Mouse (Mus musculus): ENCODE data around the gene Dtx1. TPM values are rescaled to one million over a fixed set of nuclear protein-coding genes. Genes with fewer than 3 reads are reported as not detected.

Gene Dtx1
- total and polyA plus RNA-seq, 3 experiments = 0.05 to 0.09 TPM; not detected in 1

DNA sequence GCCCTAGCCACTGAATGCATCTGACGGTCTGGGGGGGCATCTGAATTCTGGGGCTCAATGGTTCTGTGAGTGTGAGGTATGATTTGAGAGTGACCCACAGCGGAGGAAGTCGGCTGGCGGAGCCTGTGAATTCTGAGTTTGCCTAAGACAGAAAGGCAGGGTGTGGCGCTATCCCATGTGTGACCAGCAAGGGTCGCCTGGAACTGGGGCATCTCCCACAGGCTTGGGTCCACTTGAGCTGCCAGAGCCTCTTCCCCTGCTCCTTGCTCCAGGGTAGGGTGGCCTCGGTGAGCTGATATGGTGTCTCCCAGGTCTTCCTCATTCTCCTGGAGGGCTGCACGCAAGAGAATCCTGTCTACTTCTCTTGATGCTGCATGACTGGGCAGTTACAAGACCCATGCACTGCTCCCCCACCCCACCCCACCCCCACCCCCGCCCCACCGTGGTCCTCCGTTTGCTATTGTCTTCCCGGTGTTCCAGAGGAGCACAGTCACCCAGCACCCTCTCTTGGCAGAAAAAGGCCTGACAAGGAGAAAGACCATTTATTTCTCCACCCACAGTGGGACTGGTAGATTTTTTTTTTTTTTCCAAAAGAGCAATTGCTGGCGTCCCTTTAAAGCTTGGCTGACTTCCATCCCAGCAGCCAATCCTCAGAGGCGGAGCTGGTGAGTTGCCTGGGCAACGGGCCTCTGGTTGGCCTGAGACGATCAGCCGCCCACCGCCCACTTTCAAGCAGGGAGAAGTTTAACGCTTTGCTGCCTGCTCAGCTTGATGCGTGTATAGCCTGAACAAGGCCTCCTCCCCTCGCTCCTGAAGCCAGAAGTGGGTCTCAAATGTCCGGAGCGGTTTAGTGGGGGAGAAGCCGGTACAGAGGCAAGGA, 31.8 kb downstream of the Dtx1 start:
- TF ChIP-seq POLR2AphosphoS5 (IDR thresholded peaks at IDR 0.05; ENCODE audit: insufficient replicate concordance, low read depth, low read length) (no peak), GATA2 (IDR thresholded peaks at IDR 0.05; ENCODE audit: borderline replicate concordance, low read depth, low read length) (no peak)
- Histone ChIP-seq H3K4me3 (ENCODE audit: low read depth, low read length) (no peak overlapping the region; the same call in 1 of the 2 replicates), H3K36me3 (replicated peaks) (peaks cover 42% of the 10 kb centered on the region), H3K4me1 (ENCODE audit: insufficient read depth, low read depth, low read length) (peaks cover 72% of the 10 kb centered on the region), H3K27me3 (ENCODE audit: insufficient read depth, low read length) (peaks cover 28% of the 10 kb centered on the region), H3K9me3 (replicated peaks) (no peaks in the 10 kb centered on the region)
- ATAC-seq (ENCODE audit: extremely low read depth, insufficient number of reproducible peaks, low FRiP score, poor library complexity, severe bottlenecking) = 0 out of 2 replicates have a peak, but pooled peaks have one; percentile 12
- peak; percentile 91 for DNase-seq (ENCODE audit: low spot score)

DNA sequence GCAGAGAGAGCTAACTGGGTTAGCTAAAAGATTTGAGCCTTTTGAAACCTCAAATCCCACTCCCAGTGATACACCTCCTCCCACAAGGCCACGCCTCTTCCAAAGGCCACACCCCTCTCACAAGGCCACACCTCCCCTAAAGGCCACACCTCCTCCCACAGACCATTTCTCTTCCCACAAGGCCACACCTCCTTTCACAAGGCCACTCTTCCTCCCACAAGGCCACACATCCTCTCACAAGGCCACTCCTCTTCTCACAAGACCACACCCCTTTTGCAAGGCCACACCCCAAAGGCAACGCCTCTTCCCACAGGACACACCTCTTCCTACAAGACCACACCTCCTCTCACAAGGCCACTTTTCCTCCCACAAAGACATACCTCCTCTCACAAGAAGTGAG, 34.2 kb downstream of the Dtx1 start:
- no peaks in the 10 kb centered on the region for H3K9me3 ChIP-seq (replicated peaks)
- H3K4me1 ChIP-seq (ENCODE audit: insufficient read depth, low read depth, low read length) = peaks cover 59% of the 10 kb centered on the region
- peaks cover 34% of the 10 kb centered on the region for H3K27me3 ChIP-seq (ENCODE audit: insufficient read depth, low read length)
- H3K4me3 ChIP-seq (ENCODE audit: low read depth, low read length) = no peak overlapping the region
- no peak for DNase-seq (ENCODE audit: low spot score)
- peak; percentile 25; the same call in 1 of the 2 replicates for ATAC-seq (ENCODE audit: extremely low read depth, insufficient number of reproducible peaks, low FRiP score, poor library complexity, severe bottlenecking)
- peaks cover 54% of the 10 kb centered on the region for H3K36me3 ChIP-seq (replicated peaks)
- TF ChIP-seq POLR2AphosphoS5 (IDR thresholded peaks at IDR 0.05; ENCODE audit: insufficient replicate concordance, low read depth, low read length) (no peak), CTCF (IDR thresholded peaks at IDR 0.05; ENCODE audit: low read depth, low read length) (no peak), TAL1 (conservative IDR thresholded peaks at IDR 0.05; ENCODE audit: low read depth, low read length) (no peak), GATA1 (IDR thresholded peaks at IDR 0.05; ENCODE audit: borderline replicate concordance, low read length) (no peak), GATA2 (IDR thresholded peaks at IDR 0.05; ENCODE audit: borderline replicate concordance, low read depth, low read length) (no peak)

DNA sequence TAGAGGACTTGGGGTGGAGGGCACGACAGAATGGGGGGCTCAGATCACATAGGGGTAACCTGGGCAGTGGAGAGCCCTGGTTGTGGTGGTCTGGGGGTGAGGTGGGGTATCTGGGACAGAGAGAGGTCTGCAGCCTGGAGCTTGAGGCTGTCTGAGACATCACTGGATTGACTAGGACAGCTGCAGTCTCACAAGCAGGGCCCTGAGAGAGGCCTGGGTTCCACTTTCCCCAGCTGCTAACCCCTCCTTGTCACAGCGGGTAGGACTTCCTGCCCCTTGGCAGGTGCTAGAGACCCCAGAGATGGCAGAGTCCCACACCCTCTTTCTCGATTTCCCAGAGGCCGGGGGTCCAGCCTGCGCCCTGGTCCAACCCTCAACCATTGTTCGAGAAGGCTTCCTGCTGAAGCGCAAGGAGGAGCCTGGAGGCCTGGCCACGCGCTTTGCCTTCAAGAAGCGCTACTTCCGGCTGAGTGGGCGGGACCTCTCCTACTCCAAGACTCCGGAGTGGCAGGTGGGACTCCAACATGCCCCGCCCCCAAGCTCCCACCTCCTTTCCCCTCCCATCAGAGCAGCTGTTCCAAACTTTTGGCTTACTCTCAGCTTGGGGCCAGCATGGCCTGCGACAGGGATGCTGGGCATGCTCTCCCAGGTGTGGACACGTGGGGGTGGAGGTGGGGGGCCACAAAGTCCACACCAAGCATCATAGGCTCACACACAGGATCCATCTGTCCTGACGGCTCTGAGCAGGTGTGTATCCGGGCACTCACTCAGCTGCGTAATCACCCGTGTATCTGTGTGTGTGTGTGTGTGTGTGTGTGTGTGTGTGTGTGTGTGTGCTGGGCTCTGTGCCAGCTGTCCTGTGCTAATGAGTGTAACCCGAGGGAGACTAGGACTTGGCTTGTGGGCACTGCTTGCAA, 37.2 kb downstream of the Dtx1 start:
- DNase-seq (ENCODE audit: low spot score) = no peak
- TF ChIP-seq CTCF (IDR thresholded peaks at IDR 0.05; ENCODE audit: low read depth, low read length) = no peak
- no peak for TF ChIP-seq POLR2AphosphoS5 (IDR thresholded peaks at IDR 0.05; ENCODE audit: insufficient replicate concordance, low read depth, low read length)
- no peak for TF ChIP-seq TAL1 (conservative IDR thresholded peaks at IDR 0.05; ENCODE audit: low read depth, low read length)
- no peak for TF ChIP-seq GATA1 (IDR thresholded peaks at IDR 0.05; ENCODE audit: borderline replicate concordance, low read length)
- no peak for TF ChIP-seq GATA2 (IDR thresholded peaks at IDR 0.05; ENCODE audit: borderline replicate concordance, low read depth, low read length)
- Histone ChIP-seq H3K9me3 (replicated peaks) (no peaks in the 10 kb centered on the region), H3K4me1 (ENCODE audit: insufficient read depth, low read depth, low read length) (peaks cover 46% of the 10 kb centered on the region), H3K4me3 (ENCODE audit: low read depth, low read length) (no peak overlapping the region), H3K27me3 (ENCODE audit: insufficient read depth, low read length) (peaks cover 25% of the 10 kb centered on the region; the same call in 1 of the 2 replicates), H3K36me3 (replicated peaks) (peaks cover 73% of the 10 kb centered on the region)
- no peak for ATAC-seq (ENCODE audit: extremely low read depth, insufficient number of reproducible peaks, low FRiP score, poor library complexity, severe bottlenecking)

DNA sequence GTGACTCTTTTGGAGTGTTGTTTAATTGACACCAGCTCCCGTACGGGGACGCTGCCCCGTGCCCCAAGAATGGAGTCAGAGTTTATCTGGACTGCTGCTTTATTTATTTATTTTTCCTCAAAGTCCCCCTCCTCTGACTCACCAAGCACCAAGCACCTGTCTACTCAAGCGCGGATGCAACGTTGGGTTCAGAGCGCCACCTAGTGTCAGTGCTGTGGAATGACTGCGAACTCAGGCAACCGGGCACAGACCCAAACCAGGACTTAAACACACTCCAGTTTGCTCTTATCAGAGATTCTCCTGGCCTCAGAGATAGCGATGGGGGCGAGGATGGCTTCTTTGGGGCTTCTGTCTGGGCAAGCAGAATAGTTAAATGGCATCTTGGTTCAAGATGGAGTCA, 38.1 kb downstream of the Dtx1 start:
- Histone ChIP-seq H3K4me1 (ENCODE audit: insufficient read depth, low read depth, low read length) (peaks cover 41% of the 10 kb centered on the region), H3K36me3 (replicated peaks) (peaks cover 72% of the 10 kb centered on the region), H3K4me3 (ENCODE audit: low read depth, low read length) (no peak overlapping the region), H3K27me3 (ENCODE audit: insufficient read depth, low read length) (peaks cover 21% of the 10 kb centered on the region; the same call in 1 of the 2 replicates), H3K9me3 (replicated peaks) (no peaks in the 10 kb centered on the region)
- peak; percentile 46; the same call in 1 of the 2 replicates for ATAC-seq (ENCODE audit: extremely low read depth, insufficient number of reproducible peaks, low FRiP score, poor library complexity, severe bottlenecking)
- TF ChIP-seq TAL1 (conservative IDR thresholded peaks at IDR 0.05; ENCODE audit: low read depth, low read length) (no peak), CTCF (IDR thresholded peaks at IDR 0.05; ENCODE audit: low read depth, low read length) (peak; percentile 85)
- peak; percentile 64 for DNase-seq (ENCODE audit: low spot score)

DNA sequence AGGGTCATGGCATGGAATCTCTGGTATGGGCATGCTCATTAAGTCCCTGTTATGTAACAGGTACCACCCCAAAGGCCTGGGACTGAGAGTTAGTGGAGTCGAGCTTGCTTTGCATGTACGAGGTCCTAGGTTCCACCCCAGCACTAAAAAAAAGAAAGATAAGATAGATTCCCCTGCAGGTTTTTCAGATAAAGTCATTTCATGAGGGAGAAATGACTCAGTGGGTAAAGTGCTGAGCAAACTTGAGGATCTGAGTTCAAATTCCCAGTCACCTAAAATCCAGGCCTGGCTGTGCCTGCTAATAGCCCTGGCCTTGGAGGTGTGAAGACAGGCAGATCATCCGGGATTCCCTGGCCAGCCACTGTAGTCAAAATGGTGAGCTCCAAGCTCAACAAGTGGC, 39.9 kb downstream of the Dtx1 start:
- ATAC-seq (ENCODE audit: extremely low read depth, insufficient number of reproducible peaks, low FRiP score, poor library complexity, severe bottlenecking) = no peak
- peaks cover 65% of the 10 kb centered on the region for H3K36me3 ChIP-seq (replicated peaks)
- no peaks in the 10 kb centered on the region for H3K9me3 ChIP-seq (replicated peaks)
- TF ChIP-seq POLR2AphosphoS5 (IDR thresholded peaks at IDR 0.05; ENCODE audit: insufficient replicate concordance, low read depth, low read length) (no peak), CTCF (IDR thresholded peaks at IDR 0.05; ENCODE audit: low read depth, low read length) (no peak), TAL1 (conservative IDR thresholded peaks at IDR 0.05; ENCODE audit: low read depth, low read length) (no peak), GATA2 (IDR thresholded peaks at IDR 0.05; ENCODE audit: borderline replicate concordance, low read depth, low read length) (no peak)
- H3K27me3 ChIP-seq (ENCODE audit: insufficient read depth, low read length) = peaks cover 25% of the 10 kb centered on the region; the same call in 1 of the 2 replicates
- peaks cover 28% of the 10 kb centered on the region for H3K4me1 ChIP-seq (ENCODE audit: insufficient read depth, low read depth, low read length)
- DNase-seq (ENCODE audit: low spot score) = no peak
- H3K4me3 ChIP-seq (ENCODE audit: low read depth, low read length) = no peak overlapping the region

DNA sequence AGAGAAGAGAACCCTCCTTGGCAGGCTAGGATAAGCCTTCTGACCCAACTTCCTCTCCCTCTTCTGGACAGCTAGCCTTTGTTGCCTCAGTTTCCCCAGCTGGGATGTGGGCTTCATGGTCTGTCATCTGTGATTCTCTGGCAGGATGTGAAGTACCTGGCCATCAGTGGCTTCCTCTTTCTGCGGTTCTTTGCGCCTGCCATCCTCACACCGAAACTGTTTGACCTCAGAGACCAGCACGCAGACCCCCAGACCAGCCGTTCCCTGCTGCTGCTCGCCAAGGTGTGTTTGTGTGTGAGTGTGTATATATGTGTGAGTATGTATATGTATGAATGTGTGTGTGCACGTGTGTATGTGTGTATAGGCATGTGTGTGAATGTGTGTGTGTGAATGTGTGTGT, 41.6 kb downstream of the Dtx1 start:
- no peak for DNase-seq (ENCODE audit: low spot score)
- no peak overlapping the region for H3K4me3 ChIP-seq (ENCODE audit: low read depth, low read length)
- no peak for TF ChIP-seq TAL1 (conservative IDR thresholded peaks at IDR 0.05; ENCODE audit: low read depth, low read length)
- no peak for TF ChIP-seq POLR2AphosphoS5 (IDR thresholded peaks at IDR 0.05; ENCODE audit: insufficient replicate concordance, low read depth, low read length)
- no peak for TF ChIP-seq CTCF (IDR thresholded peaks at IDR 0.05; ENCODE audit: low read depth, low read length)
- no peak for TF ChIP-seq GATA1 (IDR thresholded peaks at IDR 0.05; ENCODE audit: borderline replicate concordance, low read length)
- no peak for TF ChIP-seq GATA2 (IDR thresholded peaks at IDR 0.05; ENCODE audit: borderline replicate concordance, low read depth, low read length)
- H3K9me3 ChIP-seq (replicated peaks) = no peaks in the 10 kb centered on the region
- H3K4me1 ChIP-seq (ENCODE audit: insufficient read depth, low read depth, low read length) = peaks cover 35% of the 10 kb centered on the region
- peaks cover 63% of the 10 kb centered on the region for H3K36me3 ChIP-seq (replicated peaks)
- H3K27me3 ChIP-seq (ENCODE audit: insufficient read depth, low read length) = peaks cover 19% of the 10 kb centered on the region; the same call in 1 of the 2 replicates
- ATAC-seq (ENCODE audit: extremely low read depth, insufficient number of reproducible peaks, low FRiP score, poor library complexity, severe bottlenecking) = no peak
